Mouse (Mus musculus): ENCODE data around the gene Gm8909. TPM values are rescaled to one million over a fixed set of nuclear protein-coding genes. Genes with fewer than 3 reads are reported as not detected.

The Gm8909 gene
- polyA plus RNA-seq (2014; fragmentation: Nextera tagmentation; extraction: Ambion mirVana): 0.25 and 0.31 TPM in 2 replicates

GRCm38 (mm10) chr17:36168039-36168652, at the start of gene Gm8909:
Gene Gm8909 (minus strand): TSS chr17:36168537.
- DNase-seq (ENCODE audit: low spot score) (no peak), ATAC-seq (replicated peaks; ENCODE audit: low FRiP score) (no peak)
- Histone ChIP-seq H3K9me3 (ENCODE audit: control insufficient read depth, low read length) (no peaks in the 10 kb centered on the region), H3K36me3 (ENCODE audit: control insufficient read depth, insufficient read depth, low read length) (no peaks in the 10 kb centered on the region), H3K27ac (ENCODE audit: low read depth, low read length) (no peak within 1 kb of the TSS), H3K27me3 (replicated peaks; ENCODE audit: control insufficient read depth, insufficient read depth, low read length) (peaks cover 60% of the 10 kb centered on the region), H3K4me2 (peak within 1 kb of the TSS; percentile 48), H3K9ac (ENCODE audit: low read depth, low read length) (no peak within 1 kb of the TSS), H3K4me1 (replicated peaks; ENCODE audit: control insufficient read depth, insufficient read depth, low read length) (0 out of 2 replicates have a peak, but pooled peaks cover 3% of the 10 kb centered on the region), H3K4me3 (ENCODE audit: low read depth, low read length) (peak within 1 kb of the TSS; percentile 42)
- 4% methylated on average over 63 of the region's 63 CpGs for WGBS

GRCm38 (mm10) chr17:36215586-36215985, 47.2 kb upstream of the Gm8909 start:
- H3K4me2 ChIP-seq: no peak overlapping the region; the same call in 1 of the 2 replicates
- no peaks in the 10 kb centered on the region for H3K4me1 ChIP-seq (replicated peaks; ENCODE audit: control insufficient read depth, insufficient read depth, low read length)
- ATAC-seq (replicated peaks; ENCODE audit: low FRiP score) (no peak), DNase-seq (ENCODE audit: low spot score) (no peak)
- H3K9me3 ChIP-seq (ENCODE audit: control insufficient read depth, low read length): no peaks in the 10 kb centered on the region
- no peak overlapping the region for H3K4me3 ChIP-seq (ENCODE audit: low read depth, low read length)
- H3K9ac ChIP-seq (ENCODE audit: low read depth, low read length): no peak overlapping the region
- H3K27ac ChIP-seq (ENCODE audit: low read depth, low read length): no peak overlapping the region
- WGBS: 6% methylated on average over 20 of the region's 20 CpGs
- no peaks in the 10 kb centered on the region for H3K36me3 ChIP-seq (ENCODE audit: control insufficient read depth, insufficient read depth, low read length)
- H3K27me3 ChIP-seq (replicated peaks; ENCODE audit: control insufficient read depth, insufficient read depth, low read length): peaks cover 60% of the 10 kb centered on the region

GRCm38 (mm10) chr17:36206846-36207245, 38.5 kb upstream of the Gm8909 start:
- Histone ChIP-seq H3K4me1 (replicated peaks; ENCODE audit: control insufficient read depth, insufficient read depth, low read length) (no peaks in the 10 kb centered on the region), H3K27me3 (replicated peaks; ENCODE audit: control insufficient read depth, insufficient read depth, low read length) (peaks cover 73% of the 10 kb centered on the region), H3K9ac (ENCODE audit: low read depth, low read length) (no peak overlapping the region), H3K27ac (ENCODE audit: low read depth, low read length) (no peak overlapping the region), H3K9me3 (ENCODE audit: control insufficient read depth, low read length) (no peaks in the 10 kb centered on the region), H3K36me3 (ENCODE audit: control insufficient read depth, insufficient read depth, low read length) (no peaks in the 10 kb centered on the region), H3K4me3 (ENCODE audit: low read depth, low read length) (no peak overlapping the region), H3K4me2 (no peak overlapping the region)
- no peak for ATAC-seq (replicated peaks; ENCODE audit: low FRiP score)
- no peak for DNase-seq (ENCODE audit: low spot score)

GRCm38 (mm10) chr17:36205862-36206261, 37.5 kb upstream of the Gm8909 start:
- Histone ChIP-seq H3K4me2 (peak overlapping the region; percentile 53), H3K27ac (ENCODE audit: low read depth, low read length) (no peak overlapping the region), H3K9me3 (ENCODE audit: control insufficient read depth, low read length) (no peaks in the 10 kb centered on the region), H3K4me1 (replicated peaks; ENCODE audit: control insufficient read depth, insufficient read depth, low read length) (no peaks in the 10 kb centered on the region), H3K27me3 (replicated peaks; ENCODE audit: control insufficient read depth, insufficient read depth, low read length) (peaks cover 65% of the 10 kb centered on the region), H3K4me3 (ENCODE audit: low read depth, low read length) (peak overlapping the region; percentile 34), H3K9ac (ENCODE audit: low read depth, low read length) (no peak overlapping the region), H3K36me3 (ENCODE audit: control insufficient read depth, insufficient read depth, low read length) (no peaks in the 10 kb centered on the region)
- no peak for ATAC-seq (replicated peaks; ENCODE audit: low FRiP score)
- DNase-seq (ENCODE audit: low spot score): no peak
- 1% methylated on average over 38 of the region's 41 CpGs for WGBS

GRCm38 (mm10) chr17:36205456-36205855, 37.1 kb upstream of the Gm8909 start:
- peak overlapping the region; percentile 53 for H3K4me2 ChIP-seq
- H3K4me1 ChIP-seq (replicated peaks; ENCODE audit: control insufficient read depth, insufficient read depth, low read length): no peaks in the 10 kb centered on the region
- H3K9me3 ChIP-seq (ENCODE audit: control insufficient read depth, low read length): no peaks in the 10 kb centered on the region
- DNase-seq (ENCODE audit: low spot score) (no peak), ATAC-seq (replicated peaks; ENCODE audit: low FRiP score) (no peak)
- no peak overlapping the region for H3K27ac ChIP-seq (ENCODE audit: low read depth, low read length)
- WGBS: 1% methylated on average over 15 of the region's 15 CpGs
- H3K9ac ChIP-seq (ENCODE audit: low read depth, low read length): no peak overlapping the region
- H3K27me3 ChIP-seq (replicated peaks; ENCODE audit: control insufficient read depth, insufficient read depth, low read length): peaks cover 62% of the 10 kb centered on the region
- peak overlapping the region; percentile 34 for H3K4me3 ChIP-seq (ENCODE audit: low read depth, low read length)
- H3K36me3 ChIP-seq (ENCODE audit: control insufficient read depth, insufficient read depth, low read length): no peaks in the 10 kb centered on the region

GRCm38 (mm10) chr17:36201851-36202250, 33.5 kb upstream of the Gm8909 start:
- H3K4me3 ChIP-seq (ENCODE audit: low read depth, low read length): no peak overlapping the region
- H3K4me1 ChIP-seq (replicated peaks; ENCODE audit: control insufficient read depth, insufficient read depth, low read length): no peaks in the 10 kb centered on the region
- no peaks in the 10 kb centered on the region for H3K9me3 ChIP-seq (ENCODE audit: control insufficient read depth, low read length)
- H3K36me3 ChIP-seq (ENCODE audit: control insufficient read depth, insufficient read depth, low read length): no peaks in the 10 kb centered on the region
- no peak overlapping the region for H3K27ac ChIP-seq (ENCODE audit: low read depth, low read length)
- peaks cover 48% of the 10 kb centered on the region for H3K27me3 ChIP-seq (replicated peaks; ENCODE audit: control insufficient read depth, insufficient read depth, low read length)
- ATAC-seq (replicated peaks; ENCODE audit: low FRiP score) (no peak), DNase-seq (ENCODE audit: low spot score) (no peak)
- H3K4me2 ChIP-seq: no peak overlapping the region
- 80% methylated on average over 2 of the region's 2 CpGs for WGBS
- no peak overlapping the region for H3K9ac ChIP-seq (ENCODE audit: low read depth, low read length)

- no peak overlapping the region for H3K9ac ChIP-seq (ENCODE audit: low read depth, low read length)
- 19% methylated on average over 5 of the region's 5 CpGs for whole genome bisulfite sequencing
- no peak overlapping the region for H3K4me3 ChIP-seq (ENCODE audit: low read depth, low read length)
- no peaks in the 10 kb centered on the region for H3K4me1 ChIP-seq (replicated peaks; ENCODE audit: control insufficient read depth, insufficient read depth, low read length)
- ATAC-seq (replicated peaks; ENCODE audit: low FRiP score): no peak
- H3K9me3 ChIP-seq (ENCODE audit: control insufficient read depth, low read length): no peaks in the 10 kb centered on the region
- peaks cover 18% of the 10 kb centered on the region for H3K27me3 ChIP-seq (replicated peaks; ENCODE audit: control insufficient read depth, insufficient read depth, low read length)
- H3K36me3 ChIP-seq (ENCODE audit: control insufficient read depth, insufficient read depth, low read length): no peaks in the 10 kb centered on the region
- H3K4me2 ChIP-seq: no peak overlapping the region
- H3K27ac ChIP-seq (ENCODE audit: low read depth, low read length): no peak overlapping the region
- DNase-seq (ENCODE audit: low spot score): no peak
Measured at GRCm38 (mm10) chr17:36198317-36198716, 30.0 kb upstream of the Gm8909 start.

GRCm38 (mm10) chr17:36194471-36194870, 26.1 kb upstream of the Gm8909 start:
- no peak overlapping the region for H3K4me3 ChIP-seq (ENCODE audit: low read depth, low read length)
- no peaks in the 10 kb centered on the region for H3K36me3 ChIP-seq (ENCODE audit: control insufficient read depth, insufficient read depth, low read length)
- peaks cover 17% of the 10 kb centered on the region for H3K27me3 ChIP-seq (replicated peaks; ENCODE audit: control insufficient read depth, insufficient read depth, low read length)
- ATAC-seq (replicated peaks; ENCODE audit: low FRiP score): no peak
- 72% methylated on average over 6 of the region's 6 CpGs for WGBS
- DNase-seq (ENCODE audit: low spot score): no peak
- H3K27ac ChIP-seq (ENCODE audit: low read depth, low read length): no peak overlapping the region
- H3K9ac ChIP-seq (ENCODE audit: low read depth, low read length): no peak overlapping the region
- H3K4me1 ChIP-seq (replicated peaks; ENCODE audit: control insufficient read depth, insufficient read depth, low read length): no peaks in the 10 kb centered on the region
- no peaks in the 10 kb centered on the region for H3K9me3 ChIP-seq (ENCODE audit: control insufficient read depth, low read length)
- no peak overlapping the region for H3K4me2 ChIP-seq

- no peaks in the 10 kb centered on the region for H3K36me3 ChIP-seq (ENCODE audit: control insufficient read depth, insufficient read depth, low read length)
- ATAC-seq (replicated peaks; ENCODE audit: low FRiP score): no peak
- H3K27me3 ChIP-seq (replicated peaks; ENCODE audit: control insufficient read depth, insufficient read depth, low read length): peaks cover 21% of the 10 kb centered on the region
Measured at GRCm38 (mm10) chr17:36193546-36194141, 25.3 kb upstream of the Gm8909 start.

More at GRCm38 (mm10) chr17:36193546-36194141, 25.3 kb upstream of the Gm8909 start:
- DNase-seq (ENCODE audit: low spot score): peak; percentile 60
- no peak overlapping the region for H3K4me3 ChIP-seq (ENCODE audit: low read depth, low read length)
- H3K27ac ChIP-seq (ENCODE audit: low read depth, low read length): no peak overlapping the region
- no peak overlapping the region for H3K4me2 ChIP-seq
- H3K9ac ChIP-seq (ENCODE audit: low read depth, low read length): no peak overlapping the region
- 31% methylated on average over 8 of the region's 8 CpGs for WGBS
- H3K4me1 ChIP-seq (replicated peaks; ENCODE audit: control insufficient read depth, insufficient read depth, low read length): no peaks in the 10 kb centered on the region
- no peaks in the 10 kb centered on the region for H3K9me3 ChIP-seq (ENCODE audit: control insufficient read depth, low read length)

All from liver, embryonic 11.5 days (tissue).